Mouse (Mus musculus): ENCODE data around the gene Agmat.

GRCm38 (mm10) chr4:141729266-141729665 lies 17.2 kb upstream of the Agmat start:
- no peak for TF ChIP-seq CTCF (IDR thresholded peaks at IDR 0.05; ENCODE audit: borderline replicate concordance, insufficient read depth, low read depth, low read length)
- TF ChIP-seq POLR2A (IDR thresholded peaks at IDR 0.05; ENCODE audit: borderline replicate concordance, insufficient read depth, low read length) = no peak
